Mouse (Mus musculus) c-Kit-positive CD71-positive TER-119-negative erythroid progenitor cells, embryonic 14.5 days (primary cell): ENCODE data around the gene Mcm5.

Experiments used
- DNase-seq: peaks from one replicate; pipeline ENCODE4 v3.0.0-alpha.2; 2013; ENCODE audit warnings: low read depth

Mcm5 gene

GRCm38 (mm10) chr8:75102956-75103355 is 6.4 kb upstream of the Mcm5 start:
- DNase-seq, result no peak

- no peak for DNase-seq
Measured at GRCm38 (mm10) chr8:75103376-75103878, 5.9 kb upstream of the Mcm5 start.

DNA sequence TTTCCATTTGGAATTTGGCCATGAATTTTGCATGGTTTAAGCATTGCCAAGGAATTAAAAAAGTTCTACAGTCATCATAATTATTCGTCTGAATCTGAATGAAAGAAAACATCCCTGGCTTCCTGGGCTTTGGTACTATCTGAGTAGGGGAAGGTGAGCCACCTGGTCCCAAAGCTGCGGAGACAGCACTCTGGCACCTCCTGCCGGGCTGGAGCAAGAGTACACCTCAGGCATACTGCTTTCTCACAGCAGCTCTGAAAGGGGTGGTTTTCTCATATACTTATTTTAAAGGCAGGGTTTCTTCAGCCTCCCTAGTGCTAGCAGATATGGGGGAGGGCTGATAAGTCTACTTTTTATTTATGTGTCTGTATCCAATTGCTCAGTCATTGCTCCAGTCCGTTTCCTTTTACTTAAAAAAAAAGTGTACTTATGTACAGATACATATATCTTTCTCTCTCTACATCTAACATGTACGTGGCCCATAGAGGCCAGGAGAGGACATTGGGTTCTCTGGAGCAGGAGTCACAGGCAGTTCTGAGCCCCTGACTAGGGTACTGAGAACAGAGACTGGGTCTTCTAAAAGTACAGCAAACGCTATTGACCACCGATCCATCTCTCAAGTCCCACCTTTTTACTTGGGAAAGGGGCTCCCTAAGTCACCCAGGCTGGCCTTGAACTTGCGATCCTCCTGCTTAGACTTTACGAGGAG is 688 bp upstream of the Mcm5 start:
- DNase-seq, result peak; percentile 77

DNA sequence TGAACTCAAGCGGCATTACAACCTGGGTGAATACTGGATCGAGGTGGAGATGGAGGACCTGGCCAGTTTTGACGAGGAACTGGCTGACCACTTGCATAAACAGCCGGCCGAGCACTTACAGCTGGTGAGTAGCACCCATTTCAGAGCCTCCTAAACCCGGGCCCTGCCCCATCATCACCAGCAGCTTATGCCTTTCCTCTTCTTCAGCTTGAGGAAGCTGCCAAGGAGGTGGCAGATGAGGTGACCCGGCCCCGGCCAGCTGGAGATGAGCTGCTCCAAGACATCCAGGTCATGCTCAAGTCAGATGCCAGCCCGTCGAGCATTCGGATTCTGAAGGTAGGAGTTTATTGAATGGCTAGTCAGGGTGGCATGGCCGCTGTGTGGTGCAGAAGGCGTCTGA is 724 bp downstream of the Mcm5 start:
- no peak for DNase-seq

DNA sequence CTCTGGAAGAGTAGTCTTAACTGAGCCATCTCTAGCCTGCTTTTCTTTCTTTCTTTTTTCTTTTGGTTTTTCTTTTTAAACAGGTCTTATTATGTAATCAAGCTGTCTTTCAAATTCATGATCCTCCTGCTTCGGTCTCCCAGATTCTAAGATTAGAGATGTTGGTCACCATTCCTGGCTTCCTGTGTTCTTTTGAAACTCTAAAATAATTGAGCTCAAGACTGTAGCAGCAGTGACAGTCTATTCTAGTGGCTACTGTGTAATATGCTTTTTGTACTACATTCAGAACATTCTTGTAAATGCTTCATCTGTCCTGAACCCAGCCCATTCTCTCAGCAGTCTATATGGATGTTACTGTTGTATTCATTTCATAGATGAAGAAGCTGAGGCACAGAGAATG is 9.1 kb downstream of the Mcm5 start:
- DNase-seq, result no peak

DNA sequence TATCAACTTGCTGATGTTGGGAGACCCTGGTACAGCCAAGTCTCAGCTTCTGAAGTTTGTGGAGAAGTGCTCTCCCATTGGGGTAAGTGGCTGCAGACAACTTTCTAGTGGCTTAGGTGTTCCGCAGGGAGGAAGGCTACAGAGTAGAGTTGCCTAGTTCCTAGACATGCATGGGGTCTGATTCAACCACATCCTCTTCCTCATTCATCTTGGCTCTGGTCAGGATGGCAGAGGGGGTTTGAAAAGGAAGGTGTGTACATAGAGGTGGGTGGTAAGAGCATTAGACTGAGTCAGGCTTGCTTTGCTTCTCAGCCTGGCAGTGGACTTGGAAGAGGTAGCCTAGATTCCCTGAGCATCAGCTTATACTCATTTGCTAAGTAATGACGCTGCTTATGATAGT is 9.9 kb downstream of the Mcm5 start:
- no peak for DNase-seq

GRCm38 (mm10) chr8:75119747-75120146 is 10.4 kb downstream of the Mcm5 start:
- no peak for DNase-seq

GRCm38 (mm10) chr8:75127406-75127805 is 18.0 kb downstream of the Mcm5 start:
- no peak for DNase-seq

DNA sequence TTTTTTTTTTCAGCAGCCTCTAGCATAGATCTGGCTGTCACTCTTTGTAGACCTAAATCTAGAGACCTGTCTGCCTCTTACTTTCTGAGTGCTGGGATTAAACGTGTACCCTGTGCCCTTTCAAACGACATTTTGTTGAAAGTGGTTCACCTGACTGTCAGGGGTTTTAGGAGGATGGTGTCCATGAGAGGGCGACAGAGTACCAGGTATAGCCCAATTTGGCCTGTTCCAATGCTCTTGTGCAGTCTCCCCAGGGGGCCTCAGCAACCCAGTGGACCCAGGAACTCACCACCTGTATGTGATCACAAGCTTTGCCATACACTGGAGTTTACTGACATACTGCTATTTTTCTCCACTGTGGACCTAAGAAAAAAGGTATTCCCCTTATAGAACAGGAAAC is 23.1 kb downstream of the Mcm5 start:
- no peak for DNase-seq

DNA sequence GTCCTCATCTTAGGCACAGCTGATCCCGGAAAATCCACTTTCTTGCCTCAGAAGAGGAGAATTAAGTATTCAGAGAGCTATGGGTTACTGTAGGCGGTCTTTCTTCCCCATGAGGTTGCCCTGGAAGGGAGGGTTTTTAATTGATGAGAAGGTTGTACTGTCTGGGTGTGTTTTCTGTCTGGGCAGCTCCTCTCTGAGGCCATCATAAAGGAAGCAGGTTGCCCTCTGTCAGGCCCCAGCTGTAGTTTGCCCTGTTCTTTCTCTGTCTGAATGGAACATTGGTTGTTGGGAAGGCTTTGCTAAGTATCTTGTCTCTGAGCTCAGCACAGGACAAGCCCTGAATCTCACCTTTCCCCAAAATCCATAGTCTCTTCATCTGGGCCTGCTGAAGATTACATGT is 24.0 kb downstream of the Mcm5 start:
- DNase-seq, result no peak

- no peak for DNase-seq
Measured at GRCm38 (mm10) chr8:75134603-75135391, 25.4 kb downstream of the Mcm5 start.

DNA sequence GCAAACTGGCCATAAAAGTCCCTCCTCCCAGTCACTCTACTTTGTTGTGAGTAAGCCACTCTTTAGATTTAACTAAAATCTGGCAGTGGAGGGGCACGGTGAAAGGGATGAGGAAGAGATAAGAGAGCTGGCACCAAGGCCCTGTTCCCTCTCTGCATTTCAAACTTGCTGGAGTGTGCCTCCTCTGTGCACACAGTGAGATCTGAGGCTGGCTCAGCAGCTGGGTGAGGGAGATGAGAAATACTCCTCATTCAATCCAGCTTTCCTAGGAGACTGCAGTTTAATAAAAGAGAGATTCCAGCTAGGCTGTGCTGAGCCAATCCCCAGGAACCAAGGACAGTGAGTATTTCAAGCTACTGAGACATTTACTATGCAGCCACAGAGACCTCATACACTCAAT is 26.4 kb downstream of the Mcm5 start:
- DNase-seq, result no peak

GRCm38 (mm10) chr8:75136256-75136655 is 26.9 kb downstream of the Mcm5 start:
- no peak for DNase-seq

GRCm38 (mm10) chr8:75137536-75137935 is 28.2 kb downstream of the Mcm5 start:
- DNase-seq, result no peak

DNA sequence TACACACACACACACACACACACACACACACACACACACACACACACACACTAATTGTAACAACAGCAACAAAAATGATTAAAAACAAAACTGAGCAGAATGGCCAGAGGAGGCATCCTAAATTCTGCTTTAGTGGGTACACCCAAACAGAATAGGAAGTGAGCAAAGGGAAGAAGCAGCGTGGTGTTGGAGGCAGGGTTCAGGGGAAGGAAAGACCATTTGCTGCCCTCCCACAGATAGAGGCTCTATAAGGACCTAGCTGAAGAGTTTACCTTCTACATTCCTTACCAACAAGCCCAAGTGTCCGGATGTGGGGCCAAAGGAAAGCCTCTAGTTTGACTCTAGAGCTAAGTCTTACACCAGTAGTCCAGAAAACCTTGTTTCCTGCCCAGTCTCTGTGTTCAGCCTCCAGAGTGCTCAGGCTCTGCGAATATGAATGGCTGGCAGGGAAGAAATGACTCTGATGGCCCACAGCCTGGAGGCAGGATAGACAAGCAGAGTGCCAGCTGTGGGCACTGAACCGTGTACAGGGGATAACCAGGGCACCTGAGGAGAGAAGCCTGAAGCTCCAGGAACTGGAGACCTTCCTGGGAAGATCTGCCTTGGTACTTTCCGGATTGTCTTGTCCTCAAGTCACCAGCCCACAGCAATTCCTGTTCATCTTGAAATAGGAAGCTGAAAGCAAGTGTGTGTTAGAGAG is 41.7 kb downstream of the Mcm5 start:
- DNase-seq, result no peak

DNA sequence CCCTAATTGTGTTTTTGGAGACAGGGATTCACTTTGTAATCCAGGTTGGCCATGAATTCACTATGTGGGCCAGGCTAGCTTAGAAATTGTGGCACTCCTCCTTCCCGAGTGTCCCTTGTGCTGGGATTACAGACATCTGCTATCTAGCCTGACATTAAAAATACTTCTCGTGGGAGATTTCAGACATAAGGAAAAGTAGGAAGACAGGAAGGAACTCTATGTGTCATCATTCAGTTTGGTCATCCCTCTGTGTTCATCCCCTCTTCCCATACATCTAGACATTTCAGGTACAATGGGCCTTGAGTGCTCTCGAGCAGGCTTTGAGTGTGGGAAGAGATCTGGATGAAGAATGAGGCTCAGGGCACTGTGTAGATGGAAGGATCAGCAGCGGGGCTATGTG is 42.4 kb downstream of the Mcm5 start:
- DNase-seq, result no peak

DNA sequence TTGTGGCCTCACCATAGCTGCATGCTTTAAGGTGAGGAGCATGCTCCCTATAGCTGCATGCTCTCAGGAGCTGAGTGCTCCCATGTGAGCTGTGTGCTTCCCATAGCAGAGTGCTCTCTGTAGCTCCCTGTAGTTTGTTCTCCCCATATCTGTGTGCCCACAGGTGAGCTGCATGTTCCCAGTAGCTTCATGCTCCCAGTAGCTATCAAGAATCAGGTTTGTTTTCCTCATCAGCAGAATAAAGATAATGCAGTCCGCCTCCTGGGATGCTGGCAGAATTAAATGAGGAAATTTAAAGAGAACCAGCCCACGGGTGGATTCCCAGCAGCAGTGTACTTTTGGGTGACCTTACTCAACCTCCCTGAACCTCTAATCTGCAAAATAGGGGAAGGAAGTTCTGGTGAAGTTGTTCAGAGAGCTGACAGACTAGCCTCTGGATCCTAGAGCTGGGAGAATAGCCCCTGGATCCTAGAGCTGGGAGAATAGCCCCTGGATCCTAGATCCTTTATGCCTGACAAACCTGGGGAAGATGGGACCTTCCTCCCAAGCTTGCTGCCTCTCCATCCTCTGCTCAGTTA is 43.2 kb downstream of the Mcm5 start:
- no peak for DNase-seq

DNA sequence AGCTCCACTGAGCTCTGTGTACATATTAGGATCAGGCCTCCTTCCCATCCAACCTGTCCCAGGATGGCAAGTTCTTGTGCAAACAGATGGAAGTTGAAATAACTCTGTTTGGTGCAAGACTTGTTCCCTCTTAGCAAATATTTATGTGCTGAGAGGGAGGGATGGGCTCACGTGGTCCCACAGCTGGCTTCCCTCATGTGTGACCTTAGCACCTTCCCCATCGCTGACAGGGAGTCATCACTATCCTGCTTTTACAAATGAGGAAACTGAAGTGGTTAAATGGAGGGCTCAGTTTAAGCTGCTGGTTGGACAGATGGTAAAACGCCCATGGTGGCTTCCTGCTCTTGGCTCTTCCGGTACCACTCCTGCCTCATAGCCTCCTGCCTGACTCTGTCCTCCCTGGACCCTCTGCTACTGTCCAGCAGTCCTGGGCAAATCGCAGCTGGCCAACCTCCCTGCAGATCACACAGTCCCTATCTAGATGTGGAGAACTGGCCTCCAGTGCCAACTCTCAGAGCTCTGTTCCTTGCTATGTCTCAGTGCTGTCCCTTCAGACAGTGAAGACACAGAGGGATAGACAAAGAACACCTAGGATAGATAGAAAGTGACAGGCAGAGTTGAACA is 45.6 kb downstream of the Mcm5 start:
- DNase-seq, result no peak

GRCm38 (mm10) chr8:75155740-75156322 is 46.5 kb downstream of the Mcm5 start:
- no peak for DNase-seq

GRCm38 (mm10) chr8:75157471-75158230 is 48.3 kb downstream of the Mcm5 start:
- no peak for DNase-seq

DNA sequence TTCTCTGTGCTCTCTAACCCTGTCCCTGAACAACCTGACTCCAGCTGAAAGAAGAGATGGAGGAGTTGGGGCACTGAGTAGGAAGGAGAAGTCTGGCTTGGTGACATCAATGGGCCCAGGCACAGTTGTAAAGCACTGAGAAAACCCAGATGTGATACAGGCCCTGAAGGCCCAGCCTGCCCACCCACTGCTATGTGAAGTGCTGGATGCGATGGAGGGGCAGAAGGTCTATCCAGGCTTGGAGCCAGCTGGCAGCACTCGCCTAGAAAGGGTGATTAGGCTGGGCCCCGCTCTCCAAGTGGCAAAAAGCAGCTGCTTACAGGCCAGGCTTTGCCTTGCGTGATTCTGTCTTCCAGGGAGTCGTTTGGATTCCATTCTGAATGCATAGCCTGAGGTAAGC is 60.0 kb downstream of the Mcm5 start:
- DNase-seq, result no peak
